In the genomic region with DNA sequence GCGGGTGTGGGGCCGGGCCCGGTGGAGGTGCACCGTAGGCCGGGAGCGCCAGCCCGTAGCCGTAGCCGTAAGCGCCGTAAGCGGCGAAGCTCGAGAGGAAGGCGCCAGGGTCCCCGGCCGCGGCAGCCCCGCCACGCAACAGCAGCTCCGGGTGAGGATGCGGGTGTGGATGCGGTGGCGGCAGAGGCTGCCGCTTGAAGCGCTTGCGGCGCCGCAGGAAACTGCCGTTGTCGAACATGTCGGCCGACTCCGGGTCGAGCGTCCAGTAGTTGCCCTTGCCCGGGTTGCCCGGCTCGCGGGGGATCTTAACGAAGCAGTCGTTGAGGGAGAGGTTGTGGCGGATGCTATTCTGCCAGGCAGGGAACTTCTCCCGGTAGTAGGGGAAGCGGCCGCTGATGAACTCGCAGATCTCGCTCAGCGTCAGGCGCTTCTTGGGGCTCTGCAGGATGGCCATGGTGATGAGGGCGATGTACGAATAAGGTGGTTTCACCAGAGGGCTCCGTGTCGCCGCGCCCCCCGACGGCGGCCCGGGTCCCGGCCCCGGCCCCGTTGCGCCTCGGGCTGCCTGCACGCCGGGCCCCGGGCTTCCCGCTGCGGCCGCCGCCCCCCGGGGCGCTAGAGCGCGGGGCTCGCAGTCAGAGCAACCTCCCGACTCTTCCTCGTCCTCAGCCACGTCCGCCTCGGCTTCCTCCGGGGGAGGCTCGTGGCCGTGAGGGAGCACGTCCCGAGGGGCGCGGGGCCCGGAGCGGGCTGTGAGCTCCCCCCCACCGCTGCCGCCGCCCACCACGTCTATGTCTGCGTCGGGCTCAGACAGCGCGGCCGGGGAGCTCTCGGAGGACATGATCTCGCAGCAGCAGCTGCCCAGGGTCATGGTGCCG, we compare ENCODE assay signal across 8 mouse cellular contexts. TPM values are rescaled to one million over a fixed set of nuclear protein-coding genes. Genes with fewer than 3 reads are reported as not detected.
DNase-seq lines count a peak whose midpoint lies in the region; ATAC-seq and TF ChIP-seq lines count a peak whose summit lies in the region.

No protein-coding gene starts in this region.

- WGBS in embryonic facial prominence, embryonic 11.5 days: under 1% methylated on average over 76 of the region's 103 CpGs
- 3% methylated on average over 99 of the region's 103 CpGs for WGBS in liver, adult 2 months
- 1% methylated on average over 66 of the region's 103 CpGs for WGBS in neural tube, embryonic 14.5 days

- peak overlapping the region; percentile 65 for H3K9ac ChIP-seq in embryonic facial prominence, embryonic 11.5 days (replicated peaks; ENCODE audit: low read length)
- H3K9ac ChIP-seq in liver, adult 2 months (ENCODE audit: low read depth, low read length): peak overlapping the region; percentile 45
- 0 out of 2 replicates have a peak overlapping the region, but pooled peaks have one; percentile 21 for H3K9ac ChIP-seq in neural tube, embryonic 14.5 days (replicated peaks; ENCODE audit: low read depth, low read length)

- peak overlapping the region; percentile 71 for H3K27ac ChIP-seq in embryonic facial prominence, embryonic 11.5 days (replicated peaks; ENCODE audit: low read depth, low read length)
- no peak overlapping the region for H3K27ac ChIP-seq in liver, adult 2 months (replicated peaks; ENCODE audit: insufficient read depth, low read depth, low read length)
- H3K27ac ChIP-seq in neural tube, embryonic 14.5 days (ENCODE audit: low read depth, low read length): no peak overlapping the region

- peaks cover 69% of the 10 kb centered on the region for H3K27me3 ChIP-seq in embryonic facial prominence, embryonic 11.5 days (ENCODE audit: control insufficient read depth, insufficient read depth, low read length)
- H3K27me3 ChIP-seq in liver, adult 2 months (ENCODE audit: control insufficient read depth, insufficient read depth, low read length): peaks cover 30% of the 10 kb centered on the region
- peaks cover 70% of the 10 kb centered on the region for H3K27me3 ChIP-seq in neural tube, embryonic 14.5 days (ENCODE audit: control insufficient read depth, insufficient read depth, low read length)

- H3K79me2 ChIP-seq in liver, adult 2 months (ENCODE audit: control insufficient read depth, insufficient read depth, low read length): no peaks in the 10 kb centered on the region

- no peak for TF ChIP-seq CTCF in liver, adult 2 months (IDR thresholded peaks at IDR 0.05; ENCODE audit: low read depth, low read length)

- no peaks in the 10 kb centered on the region for H3K36me3 ChIP-seq in embryonic facial prominence, embryonic 11.5 days (replicated peaks; ENCODE audit: control insufficient read depth, insufficient read depth, low read depth, low read length)
- H3K36me3 ChIP-seq in liver, adult 2 months (ENCODE audit: control insufficient read depth, insufficient read depth, low read length): no peaks in the 10 kb centered on the region
- no peaks in the 10 kb centered on the region for H3K36me3 ChIP-seq in neural tube, embryonic 14.5 days (ENCODE audit: control insufficient read depth, insufficient read depth, low read length)

- DNase-seq in urinary bladder, postnatal 14 days (ENCODE audit: low spot score): peak; percentile 20
- no peak for DNase-seq in urinary bladder, postnatal 10 days (ENCODE audit: low spot score)
- DNase-seq in embryonic facial prominence, embryonic 11.5 days (ENCODE audit: low spot score): peak; percentile 46
- peak; percentile 45 to 54 for DNase-seq in heart, postnatal 36 days
- no peak for DNase-seq in liver, adult 2 months (ENCODE audit: extremely low read depth, low read depth, low spot score)
- DNase-seq in layer of hippocampus, adult 8-10 months (ENCODE audit: low spot score in 2 of 2): no peak

- no peaks in the 10 kb centered on the region for H3K4me1 ChIP-seq in embryonic facial prominence, embryonic 11.5 days (ENCODE audit: control insufficient read depth, insufficient read depth, low read length)
- no peaks in the 10 kb centered on the region for H3K4me1 ChIP-seq in liver, adult 2 months (ENCODE audit: control insufficient read depth, insufficient read depth, low read length)
- H3K4me1 ChIP-seq in neural tube, embryonic 14.5 days (ENCODE audit: control insufficient read depth, insufficient read depth, low read length): 0 out of 2 replicates have a peak, but pooled peaks cover 2% of the 10 kb centered on the region

- H3K9me3 ChIP-seq in embryonic facial prominence, embryonic 11.5 days (replicated peaks; ENCODE audit: control insufficient read depth, low read length): no peaks in the 10 kb centered on the region
- H3K9me3 ChIP-seq in neural tube, embryonic 14.5 days (ENCODE audit: control insufficient read depth, low read length): no peaks in the 10 kb centered on the region

- H3K4me3 ChIP-seq in embryonic facial prominence, embryonic 11.5 days (ENCODE audit: low read depth, low read length): peak overlapping the region; percentile 63
- peak overlapping the region; percentile 64; the same call in 1 of the 2 replicates for H3K4me3 ChIP-seq in liver, adult 2 months (ENCODE audit: insufficient read depth, low read depth, low read length)
- H3K4me3 ChIP-seq in neural tube, embryonic 14.5 days (ENCODE audit: low read depth, low read length): peak overlapping the region; percentile 32

- H3K4me2 ChIP-seq in embryonic facial prominence, embryonic 11.5 days (ENCODE audit: low read depth, low read length): peak overlapping the region; percentile 76
- H3K4me2 ChIP-seq in neural tube, embryonic 14.5 days (ENCODE audit: low read depth, low read length): peak overlapping the region; percentile 52

- ATAC-seq in embryonic facial prominence, embryonic 11.5 days (replicated peaks; ENCODE audit: insufficient number of reproducible peaks, low FRiP score, low TSS enrichment, low read depth): peak; percentile 1
- peak; percentile 29 for ATAC-seq in neural tube, embryonic 14.5 days (ENCODE audit: low read depth)
- ATAC-seq in megakaryocyte progenitor cell, adult 5-6 weeks (replicated peaks; ENCODE audit: poor library complexity): no peak

- intact Hi-C loops in heart, postnatal 36 days (cut with DNase I): loop anchor here (2.0 kb wide), 1 partner anchor 241 kb away; no protein-coding TSS in a partner anchor

- TF ChIP-seq POLR2A in liver, adult 2 months (IDR thresholded peaks at IDR 0.05; ENCODE audit: extremely low read depth, insufficient read depth, low read length): no peak

RNA-seq across cellular contexts. Expression of gene Foxd2, which starts 0.5 kb away (rescaled TPM):
- polyA plus RNA-seq in embryonic facial prominence, embryonic 11.5 days (2014; fragmentation: Nextera tagmentation; extraction: Ambion mirVana): 2.7 and 3.6 TPM in 2 replicates
- under 1 TPM; 0.24 to 0.39 TPM for total RNA-seq in heart, postnatal 36 days (2021)
- 0.07 and 0.09 TPM in 2 replicates for total RNA-seq in liver, adult 2 months (2014; rRNA removed)
- polyA plus RNA-seq in liver, adult 2 months (2012; rRNA removed): 0.02 TPM in 1 of 2 replicates, not detected in the other
- not detected in 2 replicates for polyA plus RNA-seq in neural tube, embryonic 14.5 days (2014; fragmentation: Nextera tagmentation; extraction: Ambion mirVana)
- total RNA-seq in megakaryocyte progenitor cell, adult 5-6 weeks (2015): 0.12 and 0.29 TPM in 2 replicates
- total RNA-seq in megakaryocyte progenitor cell, adult 5-6 weeks (2017): 0.27 TPM in 1 of 2 replicates, not detected in the other
- under 1 TPM; 0.35 to 0.52 (median 0.39) TPM for total RNA-seq in layer of hippocampus, adult 8-10 months (2022)

RNA-seq across cellular contexts. Expression of gene Foxe3, which starts 17.6 kb away (rescaled TPM):
- polyA plus RNA-seq in embryonic facial prominence, embryonic 11.5 days (2014; fragmentation: Nextera tagmentation; extraction: Ambion mirVana): 1.1 and 3.1 TPM in 2 replicates
- total RNA-seq in heart, postnatal 36 days (2021): not detected
- not detected in 2 replicates for total RNA-seq in liver, adult 2 months (2014; rRNA removed)
- polyA plus RNA-seq in liver, adult 2 months (2012; rRNA removed): not detected in 2 replicates
- not detected in 2 replicates for polyA plus RNA-seq in neural tube, embryonic 14.5 days (2014; fragmentation: Nextera tagmentation; extraction: Ambion mirVana)
- total RNA-seq in megakaryocyte progenitor cell, adult 5-6 weeks (2015): not detected in 2 replicates
- total RNA-seq in megakaryocyte progenitor cell, adult 5-6 weeks (2017): not detected in 2 replicates
- total RNA-seq in layer of hippocampus, adult 8-10 months (2022): not detected

Comparison
In these comparisons a context has a peak if more than half of its experiments do, and no peak if none do; other contexts are left out.
1. DNase-seq: peak in urinary bladder, postnatal 14 days (single experiment), embryonic facial prominence, embryonic 11.5 days (single experiment) and heart, postnatal 36 days (2 of 2); none in urinary bladder, postnatal 10 days (single experiment), liver, adult 2 months (single experiment) and layer of hippocampus, adult 8-10 months (0 of 2).
2. Peak in every context shown above with its lines, with median percentiles within 50 percentile points of each other: H3K4me3 ChIP-seq and H3K9ac ChIP-seq.